In the genomic region with DNA sequence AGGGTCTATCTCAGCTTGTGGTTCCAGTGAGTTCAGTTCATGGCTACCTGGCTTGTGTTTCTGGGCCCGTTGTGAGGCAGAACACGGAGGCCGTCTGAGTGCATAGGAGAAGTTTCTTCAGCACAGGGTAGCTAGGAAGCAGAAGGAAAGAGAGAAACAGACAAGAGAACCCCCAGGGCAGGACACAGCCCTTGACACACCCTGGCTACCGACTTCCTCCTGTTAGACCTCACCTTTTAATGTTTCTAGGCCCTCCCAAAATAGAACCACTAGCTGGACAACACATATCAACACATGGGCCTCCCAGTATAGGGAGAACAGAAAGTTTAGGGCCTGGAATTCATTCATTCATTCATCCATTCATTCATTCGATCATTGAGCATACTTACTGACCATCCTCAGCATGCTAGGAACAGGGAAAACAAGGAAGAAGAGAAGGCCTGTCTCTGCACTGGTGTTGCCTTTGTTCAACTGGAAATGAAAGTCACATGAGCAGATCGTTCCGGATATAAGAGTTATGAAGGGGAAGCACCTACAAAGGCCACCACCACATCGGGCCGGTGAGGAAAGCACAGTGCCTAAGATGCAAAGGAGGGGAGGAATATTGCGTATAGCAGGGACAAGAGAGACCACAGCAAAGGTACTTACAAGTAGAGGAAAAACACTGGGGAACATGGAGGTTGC, we compare ENCODE assay signal across 23 mouse cellular contexts. TPM values are rescaled to one million over a fixed set of nuclear protein-coding genes. Genes with fewer than 3 reads are reported as not detected.
A peak's percentile ranks its signal among the peaks of the same experiment; 100 is the strongest.
DNase-seq lines count a peak whose midpoint lies in the region; ATAC-seq and TF ChIP-seq lines count a peak whose summit lies in the region.
"Had no signal": no experiment of that assay in that cellular context is flagged by ENCODE, and none has a peak within 500 bp of the region (broad histone marks: within the 10 kb centered on the region; RNA-seq: fewer than 3 reads in every experiment).

No protein-coding gene starts in this region.

- 89% methylated on average over 10 of the region's 10 CpGs for WGBS in forebrain, embryonic 11.5 days

- no peak overlapping the region for H3K4me2 ChIP-seq in forebrain, embryonic 11.5 days (ENCODE audit: low read depth, low read length, severe bottlenecking)
- H3K4me2 ChIP-seq: embryonic facial prominence, embryonic 13.5 days; heart, embryonic 15.5 days; hindbrain, embryonic 12.5 days; liver, embryonic 13.5 days; neural tube, embryonic 13.5 days had no signal

- no peak for ATAC-seq in forebrain, embryonic 11.5 days (replicated peaks; ENCODE audit: low FRiP score)
- ATAC-seq: midbrain, embryonic 16.5 days had no signal

- H3K4me3 ChIP-seq in gastrocnemius, adult 2 months, result peak overlapping the region; percentile 7; the same call in 1 of the 2 replicates
- H3K4me3 ChIP-seq in forebrain, embryonic 11.5 days (ENCODE audit: low read depth, low read length), result no peak overlapping the region
- H3K4me3 ChIP-seq: embryonic facial prominence, embryonic 13.5 days; heart, embryonic 15.5 days; hindbrain, embryonic 12.5 days; liver, embryonic 13.5 days; neural tube, embryonic 13.5 days had no signal

- H3K27ac ChIP-seq in gastrocnemius, adult 2 months, result peak overlapping the region; percentile 77
- H3K27ac ChIP-seq in forebrain, embryonic 11.5 days (ENCODE audit: low read depth, low read length), result no peak overlapping the region
- H3K27ac ChIP-seq: embryonic facial prominence, embryonic 13.5 days; heart, embryonic 15.5 days; hindbrain, embryonic 12.5 days; liver, embryonic 13.5 days; neural tube, embryonic 13.5 days had no signal

- H3K36me3 ChIP-seq in splenic B cell, adult 2 months (ENCODE audit: control insufficient read depth, insufficient read depth, low read length, poor library complexity, severe bottlenecking), result peaks cover 3% of the 10 kb centered on the region; the same call in 1 of the 2 replicates
- no peaks in the 10 kb centered on the region for H3K36me3 ChIP-seq in forebrain, embryonic 11.5 days (ENCODE audit: control insufficient read depth, insufficient read depth, low read length)
- H3K36me3 ChIP-seq: embryonic facial prominence, embryonic 13.5 days; heart, embryonic 15.5 days; hindbrain, embryonic 12.5 days; liver, embryonic 13.5 days; neural tube, embryonic 13.5 days had no signal

- H3K9me3 ChIP-seq in forebrain, embryonic 11.5 days (ENCODE audit: control insufficient read depth, low read length), result no peaks in the 10 kb centered on the region
- H3K9me3 ChIP-seq: embryonic facial prominence, embryonic 13.5 days; heart, embryonic 15.5 days; hindbrain, embryonic 12.5 days; liver, embryonic 13.5 days; neural tube, embryonic 13.5 days had no signal

- no peaks in the 10 kb centered on the region for H3K4me1 ChIP-seq in forebrain, embryonic 11.5 days (replicated peaks; ENCODE audit: control insufficient read depth, insufficient read depth, low read length)
- H3K4me1 ChIP-seq: embryonic facial prominence, embryonic 13.5 days; heart, embryonic 15.5 days; hindbrain, embryonic 12.5 days; liver, embryonic 13.5 days; neural tube, embryonic 13.5 days had no signal

- H3K27me3 ChIP-seq in splenic B cell, adult 2 months (ENCODE audit: control insufficient read depth, insufficient read depth, low read length, poor library complexity, severe bottlenecking), result no peaks in the 10 kb centered on the region
- no peaks in the 10 kb centered on the region for H3K27me3 ChIP-seq in forebrain, embryonic 11.5 days (ENCODE audit: control insufficient read depth, insufficient read depth, low read length)
- H3K27me3 ChIP-seq: embryonic facial prominence, embryonic 13.5 days; heart, embryonic 15.5 days; hindbrain, embryonic 12.5 days; liver, embryonic 13.5 days; neural tube, embryonic 13.5 days had no signal

- no peak for DNase-seq in gastrocnemius, adult 2 months
- DNase-seq in gastrocnemius, postnatal 36 days, result no peak
- peak; percentile 11 to 34 for DNase-seq in thymus, adult 18-20 months
- no peak for DNase-seq in thymus, postnatal 14 days
- DNase-seq in induced T-regulatory cell, adult 2 months (ENCODE audit: low read depth), result peak; percentile 83
- DNase-seq in splenic B cell, adult 2 months (ENCODE audit: low read depth, low spot score), result peak; percentile 78
- DNase-seq in forebrain, embryonic 11.5 days (ENCODE audit: low spot score), result no peak
- no peak for DNase-seq in gastrocnemius, postnatal 25 days
- DNase-seq: cerebellum, adult 11-12 months; cerebellum, postnatal 36 days; kidney, adult 18-20 months; kidney, postnatal 25 days; liver, embryonic 13.5 days; lung, postnatal 10 days; retina, postnatal 1 day had no signal

- no peak overlapping the region for H3K9ac ChIP-seq in forebrain, embryonic 11.5 days (ENCODE audit: low read length)
- H3K9ac ChIP-seq: embryonic facial prominence, embryonic 13.5 days; heart, embryonic 15.5 days; hindbrain, embryonic 12.5 days; liver, embryonic 13.5 days; neural tube, embryonic 13.5 days had no signal

- TF ChIP-seq CTCF in gastrocnemius, adult 2 months (IDR thresholded peaks at IDR 0.05), result no peak

- intact Hi-C loops in gastrocnemius, adult 2 months (cut with DNase I), result no loop called here
- intact Hi-C loops in gastrocnemius, postnatal 36 days (cut with DNase I), result no loop called here

RNA-seq across cellular contexts. Expression of a gene that starts 23.3 kb away (rescaled TPM):
- total RNA-seq in gastrocnemius, adult 2 months (2021), result not detected
- total RNA-seq in gastrocnemius, postnatal 36 days (2021), result not detected
- not detected in 2 replicates for polyA plus RNA-seq in forebrain, embryonic 11.5 days (2014; fragmentation: Nextera tagmentation; extraction: Ambion mirVana)
- not detected for total RNA-seq in gastrocnemius, postnatal 25 days (2021)
- total RNA-seq: layer of hippocampus, postnatal 10 days; left cerebral cortex, postnatal 36 days had no signal
- polyA plus RNA-seq: brain, embryonic 14.5 days; hindbrain, embryonic 12.5 days; midbrain, embryonic 16.5 days; neural tube, embryonic 13.5 days had no signal

RNA-seq across cellular contexts. Expression of a gene that starts 25.1 kb away (rescaled TPM):
- 10 to 100 TPM; 10.7 to 10.8 TPM for total RNA-seq in gastrocnemius, adult 2 months (2021)
- total RNA-seq in gastrocnemius, postnatal 36 days (2021), result 10 to 100 TPM in 1 of 2 experiments, 1 to 10 TPM in 1; 7.4 to 11.4 TPM
- polyA plus RNA-seq in forebrain, embryonic 11.5 days (2014; fragmentation: Nextera tagmentation; extraction: Ambion mirVana), result 9.2 and 10.4 TPM in 2 replicates
- 1 to 10 TPM; 8.8 to 9.6 TPM for total RNA-seq in gastrocnemius, postnatal 25 days (2021)

RNA-seq across cellular contexts. Expression of a gene that starts 55.5 kb away (rescaled TPM):
- 10 to 100 TPM; 37.2 to 37.8 TPM for total RNA-seq in gastrocnemius, adult 2 months (2021)
- total RNA-seq in gastrocnemius, postnatal 36 days (2021), result 10 to 100 TPM; 27.0 to 31.3 TPM
- 41.2 and 42.7 TPM in 2 replicates for polyA plus RNA-seq in forebrain, embryonic 11.5 days (2014; fragmentation: Nextera tagmentation; extraction: Ambion mirVana)
- 10 to 100 TPM; 28.4 to 29.2 TPM for total RNA-seq in gastrocnemius, postnatal 25 days (2021)

Comparison
In these comparisons a context has a peak if more than half of its experiments do, and no peak if none do; other contexts are left out.
1. DNase-seq: peak in thymus, adult 18-20 months (2 of 2), induced T-regulatory cell, adult 2 months (single experiment) and splenic B cell, adult 2 months (single experiment); none in gastrocnemius, adult 2 months (single experiment), gastrocnemius, postnatal 36 days (0 of 2), thymus, postnatal 14 days (single experiment), forebrain, embryonic 11.5 days (single experiment) and gastrocnemius, postnatal 25 days (single experiment).